Mouse (Mus musculus) heart, adult 8-10 months (tissue): ENCODE measurements around the gene Setx. TPM values are rescaled to one million over a fixed set of nuclear protein-coding genes. Genes with fewer than 3 reads are reported as not detected.
"Not testable (repeated sequence)": the region's sequence is repeated elsewhere in the genome, so short reads cannot be mapped to it uniquely, and the experiment has no call there.

Source experiments
- DNase-seq: peaks from one replicate; pipeline ENCODE4 v3.0.0; 2022; ENCODE audit warnings: low spot score
- total RNA-seq, 4 experiments: library from RNA; stranded (reverse); gene quantifications; 2 replicates each; pipeline ENCODE4 v1.2.4; 2022

The Setx gene
- total RNA-seq: 10 to 100 TPM; 29.3 to 36.3 (median 33.8) TPM

- DNase-seq: no peak
Measured at GRCm38 (mm10) chr2:29123907-29124569, at the start of gene Setx. Gene Setx, plus strand, starts transcription at chr2:29124181.

GRCm38 (mm10) chr2:29074676-29075075, 49.3 kb upstream of the Setx start:
- no peak for DNase-seq

- no peak for DNase-seq
Measured at GRCm38 (mm10) chr2:29075331-29076070, 48.5 kb upstream of the Setx start.

- DNase-seq: no peak
Measured at GRCm38 (mm10) chr2:29076226-29076625, 47.8 kb upstream of the Setx start.

- DNase-seq: peak; percentile 19
Measured at GRCm38 (mm10) chr2:29081965-29082364, 42.0 kb upstream of the Setx start.

GRCm38 (mm10) chr2:29086026-29086425, 38.0 kb upstream of the Setx start:
- no peak for DNase-seq

- DNase-seq: not testable (repeated sequence)
Measured at GRCm38 (mm10) chr2:29089276-29089675, 34.7 kb upstream of the Setx start.

- no peak for DNase-seq
Measured at GRCm38 (mm10) chr2:29095674-29096073, 28.3 kb upstream of the Setx start.

GRCm38 (mm10) chr2:29096751-29097150, 27.2 kb upstream of the Setx start:
- DNase-seq: no peak

- no peak for DNase-seq
Measured at GRCm38 (mm10) chr2:29097465-29097864, 26.5 kb upstream of the Setx start.

GRCm38 (mm10) chr2:29097955-29098354, 26.0 kb upstream of the Setx start:
- DNase-seq: not testable (repeated sequence)

- no peak for DNase-seq
Measured at GRCm38 (mm10) chr2:29098786-29099185, 25.2 kb upstream of the Setx start.

- DNase-seq: no peak
Measured at GRCm38 (mm10) chr2:29099646-29100045, 24.3 kb upstream of the Setx start.

GRCm38 (mm10) chr2:29100822-29101534, 23.0 kb upstream of the Setx start:
- DNase-seq: no peak

- DNase-seq: not testable (repeated sequence)
Measured at GRCm38 (mm10) chr2:29102416-29103377, 21.3 kb upstream of the Setx start.

- no peak for DNase-seq
Measured at GRCm38 (mm10) chr2:29120969-29121368, 3.0 kb upstream of the Setx start.

- DNase-seq: no peak
Measured at GRCm38 (mm10) chr2:29122446-29122845, 1.5 kb upstream of the Setx start.

GRCm38 (mm10) chr2:29124571-29124935, 572 bp downstream of the Setx start:
- no peak for DNase-seq

- DNase-seq: peak; percentile 98
Measured at GRCm38 (mm10) chr2:29124936-29125701, 1.1 kb downstream of the Setx start.

GRCm38 (mm10) chr2:29130118-29130899, 6.3 kb downstream of the Setx start:
- no peak for DNase-seq
